Mouse (Mus musculus): Measurements from ENCODE around the gene Exoc2. TPM values are rescaled to one million over a fixed set of nuclear protein-coding genes. Genes with fewer than 3 reads are reported as not detected.

Gene Exoc2
- polyA plus RNA-seq, 1 experiment, result 11.3 TPM

DNA sequence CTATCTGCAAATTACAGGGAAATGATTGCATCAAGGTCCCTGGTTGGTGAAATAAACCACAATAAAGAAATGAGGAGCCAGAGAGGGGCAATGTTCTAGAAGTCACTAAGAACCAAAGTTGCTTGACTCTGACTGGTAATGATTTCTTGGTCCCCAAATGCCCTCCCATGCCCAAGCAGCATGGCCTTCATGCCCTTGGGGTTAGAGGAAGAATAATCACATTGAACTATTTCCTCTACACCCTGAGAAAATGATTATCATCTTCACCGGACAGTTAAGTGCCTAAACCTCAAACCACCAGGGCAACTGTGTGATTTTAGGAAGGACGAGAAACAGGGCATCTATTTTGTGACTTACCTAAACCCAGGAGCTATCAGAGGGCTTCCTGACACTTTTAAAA is 197.9 kb downstream of the Exoc2 start:
- no peak for DNase-seq (ENCODE audit: low read depth)

DNA sequence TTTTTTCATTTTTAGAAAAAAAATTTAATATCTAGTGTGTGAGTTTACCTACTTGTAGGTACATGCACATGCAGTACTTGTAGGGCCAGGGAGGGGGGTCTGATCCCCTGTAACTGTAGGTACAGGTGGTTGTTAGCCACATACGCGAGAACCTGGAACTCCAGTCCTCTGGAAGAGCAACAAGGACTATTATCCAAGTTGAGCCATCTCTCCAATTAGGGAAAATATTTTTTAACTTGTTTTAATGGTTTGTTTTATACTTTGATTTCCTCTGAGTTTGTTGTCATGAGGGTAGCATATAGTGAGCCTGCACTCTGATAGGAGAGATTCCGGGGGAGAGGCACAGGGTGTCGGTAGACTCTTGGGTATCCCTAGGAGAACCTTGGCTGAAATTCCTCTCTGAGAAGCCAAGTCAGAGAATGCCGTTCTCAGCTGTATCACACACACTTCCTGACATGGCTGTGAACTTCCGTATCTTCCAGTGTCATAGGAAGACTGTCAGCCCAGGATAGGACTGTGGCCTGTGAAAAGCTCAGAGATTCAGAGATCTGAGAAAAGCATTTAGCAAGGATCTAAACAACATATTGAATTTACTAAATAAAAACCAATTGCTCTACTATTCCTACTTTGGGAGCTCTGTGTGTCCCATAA is 206.3 kb downstream of the Exoc2 start:
- DNase-seq (ENCODE audit: low read depth), result no peak

DNA sequence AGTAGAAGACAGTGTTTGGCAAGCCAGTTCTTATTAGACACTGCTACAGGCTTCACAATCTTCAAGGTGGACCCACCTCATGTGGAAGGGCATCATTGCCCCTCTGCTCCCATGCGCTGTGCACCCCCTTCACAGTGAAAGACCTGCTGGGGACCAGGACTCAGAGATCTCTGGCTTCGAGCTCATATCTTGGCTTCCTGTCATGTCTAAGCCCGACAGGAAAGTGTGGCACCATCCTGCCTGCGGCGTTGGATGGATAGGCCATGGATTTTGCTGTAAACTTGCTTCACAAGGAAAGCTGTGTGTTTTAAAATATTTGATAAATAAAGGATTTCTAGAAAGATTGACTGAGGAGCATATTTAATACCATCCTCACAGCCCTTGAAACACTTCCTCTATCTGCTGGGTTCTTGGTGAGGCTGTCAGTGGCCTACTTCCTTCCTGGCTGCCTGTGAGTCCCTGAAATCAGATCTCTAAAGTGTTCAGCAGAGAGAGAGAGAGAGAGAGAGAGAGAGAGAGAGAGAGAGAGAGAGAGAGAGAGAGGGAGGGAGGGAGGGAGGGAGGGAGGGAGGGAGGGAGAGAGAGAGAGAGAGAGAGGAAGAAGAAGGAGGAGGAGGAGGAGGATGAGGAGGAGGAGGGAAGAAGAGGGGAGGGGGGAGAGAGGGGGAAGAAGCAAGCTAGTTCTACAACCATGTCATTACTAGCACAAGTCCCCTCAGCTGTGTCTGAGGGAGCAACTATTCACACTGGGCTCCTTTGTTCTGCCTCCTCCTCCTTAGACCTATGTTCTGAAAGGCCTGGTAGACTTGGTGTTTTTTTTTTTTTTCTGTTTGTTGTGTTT is 207.0 kb downstream of the Exoc2 start:
- DNase-seq (ENCODE audit: low read depth), result no peak

GRCm38 (mm10) chr13:30765906-30766305 is 208.0 kb downstream of the Exoc2 start:
- DNase-seq (ENCODE audit: low read depth), result no peak

GRCm38 (mm10) chr13:30764014-30764740 is 209.7 kb downstream of the Exoc2 start:
- DNase-seq (ENCODE audit: low read depth), result no peak

Other genes starting within 250 kb of the Exoc2 start
- 2.3 and 2.5 TPM in 2 replicates for gene Irf4, start 224.9 kb downstream of the Exoc2 start, polyA plus RNA-seq (2012; rRNA removed)
- 0.15 TPM in 1 of 2 replicates, not detected in the other for gene Hus1b, start 26.3 kb downstream of the Exoc2 start, polyA plus RNA-seq (2012; rRNA removed)
- gene Gm5447, start 111 bp upstream of the Exoc2 start, polyA plus RNA-seq (2012; rRNA removed), result 0.07 TPM in 1 of 2 replicates, not detected in the other